Mouse (Mus musculus) layer of hippocampus, adult 8-10 months (tissue): Measurements from ENCODE around the gene Cenpa. TPM values are rescaled to one million over a fixed set of nuclear protein-coding genes. Genes with fewer than 3 reads are reported as not detected.
A peak's percentile ranks its signal among the peaks of the same experiment; 100 is the strongest.
"Not testable (repeated sequence)": the region's sequence is repeated elsewhere in the genome, so short reads cannot be mapped to it uniquely, and the experiment has no call there.

Source experiments
- DNase-seq, 2 experiments: peaks; one replicate each; pipeline ENCODE4 v3.0.0; 2022; ENCODE audit warnings: low spot score in 2 of 2
- total RNA-seq, 4 experiments: library from RNA; stranded (reverse); gene quantifications; 2 replicates each; pipeline ENCODE4 v1.2.4; 2022

Cenpa gene
- total RNA-seq, 4 experiments from 2014 or later: 2.3 to 5.2 (median 3.4) TPM

GRCm38 (mm10) chr5:30678722-30679296, 12.2 kb downstream of the Cenpa start:
- DNase-seq: no peak

- no peak for DNase-seq
Observed at GRCm38 (mm10) chr5:30679593-30679992, 13.0 kb downstream of the Cenpa start.

- DNase-seq: no peak
Observed at GRCm38 (mm10) chr5:30681970-30682369, 15.4 kb downstream of the Cenpa start.

GRCm38 (mm10) chr5:30682967-30683600, 16.5 kb downstream of the Cenpa start:
- no peak for DNase-seq

- DNase-seq: no peak
Observed at GRCm38 (mm10) chr5:30683993-30684392, 17.4 kb downstream of the Cenpa start.

GRCm38 (mm10) chr5:30686781-30687180, 20.2 kb downstream of the Cenpa start:
- DNase-seq: no peak

GRCm38 (mm10) chr5:30700361-30701000, 33.9 kb downstream of the Cenpa start:
- no peak for DNase-seq

- not testable (repeated sequence) for DNase-seq
Observed at GRCm38 (mm10) chr5:30701373-30701772, 34.8 kb downstream of the Cenpa start.

- no peak for DNase-seq
Observed at GRCm38 (mm10) chr5:30701866-30702265, 35.3 kb downstream of the Cenpa start.

- DNase-seq: peak; percentile 64 to 84
Observed at GRCm38 (mm10) chr5:30709744-30710383, 43.3 kb downstream of the Cenpa start.

- peak in 1 of 2 experiments; percentile 27 for DNase-seq
Observed at GRCm38 (mm10) chr5:30710486-30710885, 43.9 kb downstream of the Cenpa start.

GRCm38 (mm10) chr5:30711147-30712001, 44.8 kb downstream of the Cenpa start, which contains the start of gene Dpysl5:
Gene Dpysl5, plus strand, starts transcription at chr5:30711564.
- peak; percentile 84 to 85 for DNase-seq

- DNase-seq: no peak
Observed at GRCm38 (mm10) chr5:30712002-30712390, 45.4 kb downstream of the Cenpa start.

- DNase-seq: no peak
Observed at GRCm38 (mm10) chr5:30712441-30713298, 46.1 kb downstream of the Cenpa start.

- DNase-seq: no peak
Observed at GRCm38 (mm10) chr5:30713299-30713675, 46.7 kb downstream of the Cenpa start.

- DNase-seq: no peak
Observed at GRCm38 (mm10) chr5:30713691-30714090, 47.1 kb downstream of the Cenpa start.

GRCm38 (mm10) chr5:30716311-30716710, 49.7 kb downstream of the Cenpa start:
- DNase-seq: no peak

- DNase-seq: no peak
Observed at GRCm38 (mm10) chr5:30717506-30717905, 50.9 kb downstream of the Cenpa start.

GRCm38 (mm10) chr5:30717991-30718703, 51.6 kb downstream of the Cenpa start:
- DNase-seq: no peak

GRCm38 (mm10) chr5:30721935-30722334, 55.4 kb downstream of the Cenpa start:
- DNase-seq: peak in 1 of 2 experiments; percentile 24
